Mouse (Mus musculus) frontal cortex, postnatal 14 days (tissue): ENCODE measurements around the gene Gm13102.
"Not testable (repeated sequence)": the region's sequence is repeated elsewhere in the genome, so short reads cannot be mapped to it uniquely, and the experiment has no call there.

Experiments
- DNase-seq, 2 experiments: peaks; one replicate each; pipeline ENCODE4 v3.0.0; 2022; ENCODE audit warnings: low spot score in 2 of 2

Gene Gm13102

GRCm38 (mm10) chr4:144106174-144106573, at the start of gene Gm13102:
Gene Gm13102, plus strand, starts transcription at chr4:144106474.
- DNase-seq, result not testable (repeated sequence)

DNA sequence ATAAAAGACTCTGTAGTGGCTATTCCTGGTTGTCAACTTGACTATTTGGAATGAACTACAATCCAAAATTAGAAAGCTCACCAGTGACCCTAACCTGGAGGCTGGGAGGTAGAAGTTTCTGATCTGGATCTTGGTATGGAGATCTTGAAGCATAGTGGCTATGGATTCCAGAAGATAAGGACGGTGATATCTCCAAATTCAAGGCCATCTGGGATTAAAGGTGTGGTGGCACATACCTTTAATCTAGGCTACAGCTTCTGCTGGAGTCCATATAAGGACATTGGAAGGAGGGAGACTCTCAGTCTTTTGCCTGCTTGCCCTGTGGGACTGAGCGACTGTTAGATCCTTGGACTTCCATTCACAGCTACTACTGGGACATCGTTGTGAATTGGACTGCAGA, 47.4 kb upstream of the Gm13102 start, which contains the start of gene Pramel4:
Gene Pramel4 (plus strand): TSS at position 301 of the 400 bp plus-strand sequence.
- DNase-seq, result not testable (repeated sequence)
